Mouse (Mus musculus) midbrain, embryonic 14.5 days (tissue): ENCODE measurements around the gene Jun. TPM values are rescaled to one million over a fixed set of nuclear protein-coding genes. Genes with fewer than 3 reads are reported as not detected.

Source experiments
- ATAC-seq: fragments of 200-750 bp; cut with Nextera tagmentation; 2 replicates; pipeline ENCODE4 v1.8.0; 2017; ENCODE audit warnings: moderate number of reproducible peaks, moderate library complexity; ENCODE audit not compliant: low FRiP score, low TSS enrichment
- DNase-seq: peaks from one replicate; pipeline ENCODE4 v3.0.0-alpha.2; 2015
- H3K27ac ChIP-seq: fragments of 300-500 bp; sonication (generic); replicated peaks from 2 replicates; pipeline ENCODE4 v1.5.1; 2014; ENCODE audit warnings: mild to moderate bottlenecking, low read depth, low read length, moderate library complexity
- H3K27me3 ChIP-seq: fragments of 300-500 bp; sonication (generic); 2 replicates; pipeline ENCODE4 v1.6.1; 2014; ENCODE audit warnings: low read length, control low read depth, mixed read lengths; ENCODE audit not compliant: control insufficient read depth, insufficient read depth
- H3K36me3 ChIP-seq: fragments of 300-500 bp; sonication (generic); 2 replicates; pipeline ENCODE4 v1.6.1; 2014; ENCODE audit warnings: low read length, control low read depth; ENCODE audit not compliant: control insufficient read depth, insufficient read depth
- H3K4me1 ChIP-seq: fragments of 300-500 bp; sonication (generic); 2 replicates; pipeline ENCODE4 v1.6.1; 2014; ENCODE audit warnings: mild to moderate bottlenecking, antibody characterized with exemption, low read length, control low read depth; ENCODE audit not compliant: control insufficient read depth, insufficient read depth
- H3K4me2 ChIP-seq: fragments of 300-500 bp; sonication (generic); 2 replicates; pipeline ENCODE4 v1.6.1; 2014; ENCODE audit warnings: mild to moderate bottlenecking, low read length, moderate library complexity
- H3K4me3 ChIP-seq: fragments of 300-500 bp; sonication (generic); replicated peaks from 2 replicates; pipeline ENCODE4 v1.5.1; 2014; ENCODE audit warnings: low read depth, low read length
- H3K9ac ChIP-seq: fragments of 300-500 bp; sonication (generic); replicated peaks from 2 replicates; pipeline ENCODE4 v1.6.1; 2014; ENCODE audit warnings: mild to moderate bottlenecking, low read length, moderate library complexity
- H3K9me3 ChIP-seq: fragments of 300-500 bp; sonication (generic); 2 replicates; pipeline ENCODE4 v1.6.1; 2016; ENCODE audit warnings: low read length, control low read depth, mixed read lengths; ENCODE audit not compliant: control insufficient read depth
- WGBS: fragments of 180-500 bp; shearing (Covaris S2); extraction: QIAGEN DNeasy Blood & Tissue Kit; methylation state at CpG from one replicate; pipeline ENCODE4 v1.1.7; 2014; 5-methylcytosine and 5-hydroxymethylcytosine counted together
- polyA plus RNA-seq: library from polyadenylated mRNA; unstranded; fragments of >200 nt; fragmentation: Nextera tagmentation; extraction: Ambion mirVana; gene quantifications from 2 replicates; pipeline ENCODE4 v1.2.1, GENCODE M21; 2014

Jun gene
- 23.5 and 29.8 TPM in 2 replicates for polyA plus RNA-seq

GRCm38 (mm10) chr4:95052025-95052899 lies at the start of gene Jun:
Jun (minus strand) TSS chr4:95052222.
- under 1% methylated on average over 67 of the region's 68 CpGs for WGBS
- Histone ChIP-seq H3K9me3 (no peaks in the 10 kb centered on the region), H3K4me3 (peak within 1 kb of the TSS; percentile 70), H3K27me3 (no peaks in the 10 kb centered on the region), H3K4me2 (peak within 1 kb of the TSS; percentile 97), H3K36me3 (no peaks in the 10 kb centered on the region), H3K27ac (peak within 1 kb of the TSS; percentile 95), H3K9ac (peak within 1 kb of the TSS; percentile 80), H3K4me1 (peaks cover 23% of the 10 kb centered on the region)
- ATAC-seq, result peak; percentile 95
- DNase-seq, result peak; percentile 100

DNA sequence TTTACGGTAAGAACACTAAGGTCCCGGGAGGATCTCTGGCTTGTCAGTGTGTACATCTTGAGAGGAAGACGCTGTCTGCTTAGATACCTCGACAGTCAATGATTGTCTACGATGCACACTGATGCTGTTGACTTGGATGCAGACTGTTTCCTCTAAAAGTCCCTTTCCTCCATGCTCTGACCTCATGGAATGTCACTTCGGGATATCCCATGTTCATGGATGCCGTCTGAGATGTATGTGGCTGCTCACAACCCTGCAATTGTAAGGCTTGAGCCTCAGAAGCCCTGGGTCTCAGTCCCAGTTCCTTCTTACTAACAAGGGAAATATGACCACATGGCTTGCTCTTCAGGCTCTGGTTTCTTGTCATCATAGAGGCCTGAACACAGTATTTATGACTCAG lies 49.7 kb upstream of the Jun start:
- no peaks in the 10 kb centered on the region for H3K9me3 ChIP-seq
- H3K4me2 ChIP-seq, result no peak overlapping the region
- H3K4me1 ChIP-seq, result 0 out of 2 replicates have a peak, but pooled peaks cover 6% of the 10 kb centered on the region
- ATAC-seq (no peak), DNase-seq (no peak)
- H3K9ac ChIP-seq, result no peak overlapping the region
- H3K36me3 ChIP-seq, result no peaks in the 10 kb centered on the region
- H3K27ac ChIP-seq, result no peak overlapping the region
- no peak overlapping the region for H3K4me3 ChIP-seq
- 93% methylated on average over 7 of the region's 7 CpGs for WGBS
- H3K27me3 ChIP-seq, result no peaks in the 10 kb centered on the region

GRCm38 (mm10) chr4:95100694-95101093 lies 48.7 kb upstream of the Jun start:
- Histone ChIP-seq H3K27ac (no peak overlapping the region), H3K4me2 (no peak overlapping the region), H3K27me3 (no peaks in the 10 kb centered on the region), H3K4me3 (no peak overlapping the region), H3K36me3 (no peaks in the 10 kb centered on the region), H3K9me3 (no peaks in the 10 kb centered on the region), H3K4me1 (no peaks in the 10 kb centered on the region), H3K9ac (no peak overlapping the region)
- no peak for DNase-seq
- no peak for ATAC-seq

GRCm38 (mm10) chr4:95099373-95099772 lies 47.4 kb upstream of the Jun start:
- Histone ChIP-seq H3K27ac (no peak overlapping the region), H3K9ac (no peak overlapping the region), H3K27me3 (no peaks in the 10 kb centered on the region), H3K4me2 (no peak overlapping the region), H3K9me3 (no peaks in the 10 kb centered on the region), H3K36me3 (no peaks in the 10 kb centered on the region), H3K4me1 (no peaks in the 10 kb centered on the region), H3K4me3 (no peak overlapping the region)
- no peak for ATAC-seq
- no peak for DNase-seq
- WGBS, result 87% methylated on average over 7 of the region's 7 CpGs

DNA sequence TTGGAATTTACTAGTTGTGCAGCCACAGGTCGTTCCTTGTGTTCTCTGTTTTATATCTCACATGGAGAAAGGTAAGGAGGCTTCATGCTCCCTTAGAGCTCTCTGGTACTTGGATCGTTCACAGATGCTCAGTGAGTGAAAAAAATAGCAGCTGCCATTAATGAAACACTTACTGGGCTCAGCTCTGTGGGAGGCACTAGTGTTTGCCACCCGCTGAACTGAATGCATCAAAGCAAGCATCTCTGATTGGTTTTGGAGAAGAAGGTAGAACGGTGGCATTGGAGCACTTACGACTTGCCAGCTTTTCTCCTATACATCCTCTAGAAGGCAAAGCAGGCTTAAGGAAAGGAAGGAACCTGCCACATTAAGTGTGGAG lies 46.7 kb upstream of the Jun start:
- Histone ChIP-seq H3K36me3 (no peaks in the 10 kb centered on the region), H3K9ac (no peak overlapping the region), H3K4me3 (no peak overlapping the region), H3K27ac (no peak overlapping the region), H3K27me3 (no peaks in the 10 kb centered on the region), H3K9me3 (no peaks in the 10 kb centered on the region), H3K4me2 (no peak overlapping the region), H3K4me1 (no peaks in the 10 kb centered on the region)
- ATAC-seq (no peak), DNase-seq (no peak)
- WGBS, result 77% methylated on average over 5 of the region's 5 CpGs

DNA sequence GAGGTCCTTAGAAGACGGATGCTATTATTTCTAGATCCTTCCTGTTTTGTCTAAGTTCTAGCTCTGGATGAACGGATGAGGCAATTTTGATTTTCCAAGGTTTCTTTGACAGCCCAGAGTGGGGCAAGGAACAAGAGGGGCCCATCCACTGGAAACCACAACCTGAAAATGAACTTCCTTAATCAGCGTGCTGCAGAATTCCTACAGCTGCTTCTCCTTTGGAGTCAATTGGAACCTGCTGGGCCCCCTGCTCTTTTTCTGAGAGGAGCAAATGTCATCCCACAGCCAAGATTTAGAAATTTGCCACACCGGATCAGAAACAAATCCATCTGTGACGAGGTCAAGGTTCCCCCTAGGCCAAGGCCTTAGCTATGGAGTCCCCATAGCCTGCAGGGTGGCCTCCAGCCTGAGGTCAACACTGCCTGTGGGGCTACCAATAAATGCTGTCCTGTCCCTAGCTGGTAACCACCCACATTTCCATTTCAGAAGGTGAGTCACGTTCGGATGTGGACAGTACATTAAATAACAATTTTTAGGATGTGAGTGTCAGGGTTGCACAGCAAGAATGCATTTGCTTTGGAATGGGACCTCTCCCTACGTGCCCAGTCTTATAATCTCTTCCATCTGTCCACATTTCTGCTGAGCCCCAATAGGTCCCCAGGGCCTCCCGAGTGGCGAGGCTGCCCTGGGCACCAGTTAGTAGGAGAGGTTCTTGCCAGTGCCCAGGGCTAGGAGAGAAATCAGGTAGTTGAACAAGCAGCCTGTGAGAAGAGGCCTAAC lies 46.1 kb upstream of the Jun start:
- no peaks in the 10 kb centered on the region for H3K36me3 ChIP-seq
- DNase-seq, result no peak
- no peaks in the 10 kb centered on the region for H3K9me3 ChIP-seq
- H3K4me3 ChIP-seq, result no peak overlapping the region
- no peak overlapping the region for H3K4me2 ChIP-seq
- H3K27ac ChIP-seq, result no peak overlapping the region
- ATAC-seq, result no peak
- no peaks in the 10 kb centered on the region for H3K27me3 ChIP-seq
- WGBS, result 60% methylated on average over 10 of the region's 10 CpGs
- H3K9ac ChIP-seq, result no peak overlapping the region
- no peaks in the 10 kb centered on the region for H3K4me1 ChIP-seq

- no peaks in the 10 kb centered on the region for H3K27me3 ChIP-seq
- H3K9ac ChIP-seq, result no peak overlapping the region
- no peak overlapping the region for H3K27ac ChIP-seq
- no peak for ATAC-seq
- WGBS, result 82% methylated on average over 2 of the region's 2 CpGs
- no peaks in the 10 kb centered on the region for H3K9me3 ChIP-seq
- no peaks in the 10 kb centered on the region for H3K36me3 ChIP-seq
- DNase-seq, result no peak
- H3K4me1 ChIP-seq, result no peaks in the 10 kb centered on the region
- no peak overlapping the region for H3K4me2 ChIP-seq
- no peak overlapping the region for H3K4me3 ChIP-seq
Measured at GRCm38 (mm10) chr4:95096731-95097130, 44.7 kb upstream of the Jun start.

- no peak for DNase-seq
- WGBS, result 88% methylated on average over 6 of the region's 6 CpGs
- no peaks in the 10 kb centered on the region for H3K9me3 ChIP-seq
- H3K36me3 ChIP-seq, result no peaks in the 10 kb centered on the region
- H3K4me1 ChIP-seq, result no peaks in the 10 kb centered on the region
- H3K9ac ChIP-seq, result no peak overlapping the region
- H3K27ac ChIP-seq, result no peak overlapping the region
- H3K27me3 ChIP-seq, result no peaks in the 10 kb centered on the region
- ATAC-seq, result no peak
- no peak overlapping the region for H3K4me2 ChIP-seq
- H3K4me3 ChIP-seq, result no peak overlapping the region
Measured at GRCm38 (mm10) chr4:95095911-95096310, 43.9 kb upstream of the Jun start.
